Mouse (Mus musculus) spleen, adult 2 months (tissue): ENCODE measurements around the gene Dcp1b.

Experiments used
- CTCF ChIP-seq: fragments of 200-500 bp; IDR thresholded peaks from 2 replicates; pipeline ENCODE4 v1.5.1; 2011; ENCODE audit warnings: mild to moderate bottlenecking, inconsistent platforms; ENCODE audit not compliant: insufficient read depth, insufficient read length, insufficient replicate concordance; ENCODE audit errors: extremely low read depth
- POLR2A ChIP-seq: fragments of 200-500 bp; IDR thresholded peaks from 2 replicates; pipeline ENCODE4 v1.6.1; 2011; ENCODE audit warnings: low read depth, low read length, inconsistent platforms

DNA sequence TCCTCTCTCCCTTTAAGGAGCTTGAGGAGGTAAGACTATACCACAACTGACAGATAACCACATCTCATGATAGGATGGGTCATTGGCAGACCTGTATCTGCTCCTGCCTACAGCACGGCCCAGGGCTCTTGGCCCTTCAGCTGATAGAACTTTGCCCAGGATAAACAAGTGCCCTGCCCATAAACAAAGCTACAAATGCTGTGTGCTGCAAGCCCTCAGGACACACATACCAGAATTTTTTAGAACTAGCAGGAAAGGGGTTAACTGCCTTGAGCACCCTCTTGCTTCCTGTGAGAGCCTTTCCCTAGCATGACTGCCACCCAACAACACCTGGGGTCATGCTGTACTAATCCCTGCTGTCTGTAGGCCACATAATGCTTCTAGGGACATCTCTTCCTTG lies 47.0 kb upstream of the Dcp1b start:
- TF ChIP-seq CTCF (no peak), POLR2A (no peak)
